In the genomic region with DNA sequence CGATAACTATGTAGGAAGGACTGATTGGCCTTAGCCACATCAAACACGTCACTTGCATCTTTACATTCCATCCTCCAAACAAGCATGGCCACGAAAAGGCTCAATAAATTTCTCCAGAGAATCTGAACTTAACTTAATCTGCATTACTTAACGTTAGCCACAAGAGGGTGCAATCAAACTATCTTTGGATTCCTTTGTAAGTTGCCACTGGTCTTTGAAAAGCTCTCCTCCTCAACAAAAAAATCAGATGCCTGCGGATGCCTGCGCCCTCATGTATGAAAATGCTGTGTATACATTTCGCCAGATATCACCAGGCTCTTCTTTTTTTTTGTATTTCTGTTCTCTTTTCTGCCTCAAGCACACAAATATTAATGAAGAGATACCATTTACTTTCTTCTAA, we compare ENCODE assay signal across 10 mouse cellular contexts. TPM values are rescaled to one million over a fixed set of nuclear protein-coding genes. Genes with fewer than 3 reads are reported as not detected.
DNase-seq lines count a peak whose midpoint lies in the region; ATAC-seq and TF ChIP-seq lines count a peak whose summit lies in the region.
"Had no signal": no experiment of that assay in that cellular context is flagged by ENCODE, and none has a peak within 500 bp of the region (broad histone marks: within the 10 kb centered on the region; RNA-seq: fewer than 3 reads in every experiment).

No protein-coding gene starts in this region.

- H3K4me3 ChIP-seq in kidney, postnatal 0 days (replicated peaks; ENCODE audit: low read depth, low read length): no peak overlapping the region
- H3K4me3 ChIP-seq: embryonic facial prominence, embryonic 13.5 days; liver, embryonic 15.5 days had no signal

- no peaks in the 10 kb centered on the region for H3K36me3 ChIP-seq in kidney, postnatal 0 days (ENCODE audit: insufficient read depth, low read length)
- H3K36me3 ChIP-seq: embryonic facial prominence, embryonic 13.5 days; liver, embryonic 15.5 days had no signal

- no peak overlapping the region for H3K9ac ChIP-seq in kidney, postnatal 0 days (ENCODE audit: low read depth, low read length)
- H3K9ac ChIP-seq: embryonic facial prominence, embryonic 13.5 days; liver, embryonic 15.5 days had no signal

- no peaks in the 10 kb centered on the region for H3K9me3 ChIP-seq in kidney, postnatal 0 days (replicated peaks; ENCODE audit: low read length)
- H3K9me3 ChIP-seq: embryonic facial prominence, embryonic 13.5 days; liver, embryonic 15.5 days had no signal

- DNase-seq in kidney, postnatal 0 days (ENCODE audit: low spot score): peak; percentile 82
- no peak for DNase-seq in kidney, postnatal 25 days
- peak; percentile 32 for DNase-seq in A20 (ENCODE audit: low read depth, low spot score)
- DNase-seq in Muller cell, postnatal 12 days (ENCODE audit: inconsistent ontology term): peak; percentile 35
- DNase-seq in embryo, embryonic 11.5 days (ENCODE audit: low read depth, low spot score): peak; percentile 60
- no peak for DNase-seq in urinary bladder, postnatal 10 days (ENCODE audit: low spot score)
- DNase-seq in spleen, adult 12 weeks (ENCODE audit: low spot score): no peak

- 26% methylated on average over 7 of the region's 7 CpGs for WGBS in kidney, postnatal 0 days

- TF ChIP-seq CTCF in kidney, postnatal 0 days (IDR thresholded peaks at IDR 0.05; ENCODE audit: low read depth): peak; percentile 83

- H3K4me2 ChIP-seq in kidney, postnatal 0 days (ENCODE audit: low read length): no peak overlapping the region
- H3K4me2 ChIP-seq: embryonic facial prominence, embryonic 13.5 days; liver, embryonic 15.5 days had no signal

- H3K4me1 ChIP-seq in kidney, postnatal 0 days (replicated peaks; ENCODE audit: insufficient read depth, low read length): no peaks in the 10 kb centered on the region
- H3K4me1 ChIP-seq: embryonic facial prominence, embryonic 13.5 days; liver, embryonic 15.5 days had no signal

- H3K27me3 ChIP-seq in kidney, postnatal 0 days (ENCODE audit: insufficient read depth, low read length): no peaks in the 10 kb centered on the region
- H3K27me3 ChIP-seq: embryonic facial prominence, embryonic 13.5 days; liver, embryonic 15.5 days had no signal

- no peak for ATAC-seq in kidney, postnatal 0 days (replicated peaks; ENCODE audit: low FRiP score, low read depth)
- peak; percentile 67 for ATAC-seq in monocyte, adult 5-6 weeks (replicated peaks; ENCODE audit: insufficient number of reproducible peaks, low FRiP score, low TSS enrichment, poor library complexity, severe bottlenecking)

- H3K27ac ChIP-seq in kidney, postnatal 0 days: no peak overlapping the region
- H3K27ac ChIP-seq: embryonic facial prominence, embryonic 13.5 days; liver, embryonic 15.5 days had no signal

RNA-seq across cellular contexts. Expression of a gene that starts 23.3 kb away (rescaled TPM):
- not detected in 2 replicates for polyA plus RNA-seq in kidney, postnatal 0 days (2015; fragmentation: Nextera tagmentation; extraction: Ambion mirVana)
- not detected in 3 replicates for total RNA-seq in monocyte, adult 5-6 weeks (2017)
- polyA plus RNA-seq: liver, embryonic 15.5 days had no signal

RNA-seq across cellular contexts. Expression of a gene that starts 31.7 kb away (rescaled TPM):
- 0.89 and 1.1 TPM in 2 replicates for polyA plus RNA-seq in kidney, postnatal 0 days (2015; fragmentation: Nextera tagmentation; extraction: Ambion mirVana)
- total RNA-seq in monocyte, adult 5-6 weeks (2017): not detected in 3 replicates
- polyA plus RNA-seq: liver, embryonic 15.5 days had no signal

Comparison
In these comparisons a context has a peak if more than half of its experiments do, and no peak if none do; other contexts are left out.
1. DNase-seq: peak in kidney, postnatal 0 days (single experiment), A20 (single experiment), Muller cell, postnatal 12 days (single experiment) and embryo, embryonic 11.5 days (single experiment); none in kidney, postnatal 25 days (0 of 2), urinary bladder, postnatal 10 days (single experiment) and spleen, adult 12 weeks (single experiment).